Mouse (Mus musculus): ENCODE results near the gene Pcdh10.

Pcdh10 gene

DNA sequence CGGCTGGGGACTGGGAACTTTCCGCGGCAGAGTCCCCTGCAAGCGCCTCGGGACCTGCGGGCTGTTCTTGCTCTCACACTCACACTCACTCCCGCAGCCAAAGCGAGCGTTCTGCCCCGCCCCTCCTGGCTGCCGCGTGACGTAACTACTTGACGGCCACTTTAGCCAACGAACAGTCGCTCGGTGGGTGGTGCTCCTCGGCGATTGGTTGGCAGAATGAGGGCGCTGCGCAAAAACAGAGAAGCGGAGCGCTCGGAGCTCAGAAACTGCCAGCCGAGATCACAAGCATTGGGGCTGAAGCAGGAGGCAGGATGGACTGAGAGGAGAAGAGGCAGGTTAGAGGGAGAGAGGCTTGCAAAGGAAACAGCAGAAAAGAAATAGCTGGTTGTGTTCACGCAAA lies at the start of gene Pcdh10:
TSS of gene Pcdh10 (plus strand) at position 254 of the 400 bp plus-strand sequence.
- DNase-seq (ENCODE audit: low spot score): peak; percentile 91

GRCm38 (mm10) chr3:45355919-45356318 lies 22.3 kb upstream of the Pcdh10 start:
- no peak for DNase-seq (ENCODE audit: low spot score)

DNA sequence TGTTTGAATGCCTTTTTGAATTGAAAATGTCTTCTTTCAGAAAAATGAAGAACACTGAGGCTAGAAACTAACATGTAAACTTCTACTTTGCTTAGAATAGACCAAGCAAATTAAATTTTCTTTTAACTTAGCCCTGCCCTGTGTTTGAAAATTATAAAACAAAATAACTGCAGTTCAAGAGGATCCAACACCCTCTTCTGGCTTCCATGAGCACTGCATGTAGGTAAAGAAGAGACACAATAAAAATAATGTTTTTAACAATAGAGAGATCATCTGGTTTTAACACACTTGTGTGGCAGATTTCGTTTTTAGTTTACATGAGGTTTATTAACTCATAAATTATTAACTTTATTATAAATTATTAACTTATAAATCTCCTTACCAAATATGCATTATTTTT lies 9.2 kb upstream of the Pcdh10 start:
- no peak for DNase-seq (ENCODE audit: low spot score)

DNA sequence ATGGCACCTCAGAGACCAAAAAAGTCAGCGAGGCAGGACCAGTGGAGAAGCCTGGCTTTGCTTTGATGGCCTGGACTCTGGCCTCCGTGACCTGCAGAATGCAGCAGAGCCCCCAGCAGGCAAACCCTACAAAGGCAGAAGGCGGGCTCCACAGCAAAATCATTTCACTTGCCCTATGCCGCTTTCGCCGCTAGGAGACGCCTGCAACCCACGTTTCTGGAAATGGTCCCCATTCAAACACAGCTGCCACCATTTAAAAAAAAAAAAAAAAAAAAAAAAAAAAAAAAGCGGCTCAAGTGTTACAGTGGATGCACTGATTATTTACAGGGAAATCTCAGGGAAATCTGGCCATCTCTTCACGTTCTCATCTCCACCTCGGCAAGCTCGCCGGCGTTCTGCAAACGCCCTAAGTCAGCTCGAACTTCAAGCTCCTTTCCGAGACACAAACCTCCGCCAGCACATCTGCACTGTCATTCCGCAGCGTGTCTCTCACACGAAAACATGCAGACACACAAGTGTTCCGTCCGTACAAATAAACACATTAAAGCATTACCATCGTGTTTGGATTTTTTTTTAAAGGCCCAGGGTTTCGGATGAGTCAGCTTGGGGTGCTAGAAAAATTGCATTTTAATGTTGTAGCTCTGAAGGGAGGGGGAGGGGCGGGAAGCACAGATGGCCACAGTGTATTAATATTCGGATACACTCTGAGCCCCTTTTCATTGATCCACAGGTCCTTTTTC lies 2.3 kb upstream of the Pcdh10 start:
- DNase-seq (ENCODE audit: low spot score): peak; percentile 74

- DNase-seq (ENCODE audit: low spot score): peak; percentile 31
Observed at GRCm38 (mm10) chr3:45376501-45377390, 1.5 kb upstream of the Pcdh10 start.

DNA sequence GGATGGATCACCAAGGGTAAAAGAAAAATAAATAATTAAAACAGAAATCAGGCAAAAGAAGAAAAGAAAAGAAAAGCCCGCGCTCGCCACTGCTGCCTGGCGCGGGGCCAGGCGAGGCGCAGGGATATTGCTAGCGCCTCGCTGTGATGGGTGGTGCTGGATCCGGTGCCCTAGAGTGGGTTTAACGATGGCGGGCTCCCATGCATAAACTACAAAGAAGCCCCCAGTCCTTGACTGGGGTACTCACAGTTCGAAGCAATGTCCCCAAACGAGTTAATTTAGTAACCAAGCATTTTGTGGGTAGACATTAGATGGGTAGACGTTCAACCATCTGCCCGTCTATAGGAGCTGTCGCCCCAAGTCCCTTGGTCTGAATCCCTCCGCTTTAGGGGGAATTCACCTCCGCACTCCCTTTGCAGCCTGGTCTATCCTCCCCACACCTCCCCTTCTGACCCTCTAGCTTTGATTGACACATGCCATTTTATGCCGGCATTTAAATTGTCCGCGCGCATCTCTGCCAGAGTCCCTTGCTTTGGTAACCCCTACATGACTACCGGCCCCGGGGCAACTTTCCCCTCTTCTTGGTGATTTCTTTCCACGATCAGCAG lies 703 bp upstream of the Pcdh10 start:
- DNase-seq (ENCODE audit: low spot score): peak; percentile 35

GRCm38 (mm10) chr3:45379541-45379971 lies 1.4 kb downstream of the Pcdh10 start:
- DNase-seq (ENCODE audit: low spot score): peak; percentile 6

DNA sequence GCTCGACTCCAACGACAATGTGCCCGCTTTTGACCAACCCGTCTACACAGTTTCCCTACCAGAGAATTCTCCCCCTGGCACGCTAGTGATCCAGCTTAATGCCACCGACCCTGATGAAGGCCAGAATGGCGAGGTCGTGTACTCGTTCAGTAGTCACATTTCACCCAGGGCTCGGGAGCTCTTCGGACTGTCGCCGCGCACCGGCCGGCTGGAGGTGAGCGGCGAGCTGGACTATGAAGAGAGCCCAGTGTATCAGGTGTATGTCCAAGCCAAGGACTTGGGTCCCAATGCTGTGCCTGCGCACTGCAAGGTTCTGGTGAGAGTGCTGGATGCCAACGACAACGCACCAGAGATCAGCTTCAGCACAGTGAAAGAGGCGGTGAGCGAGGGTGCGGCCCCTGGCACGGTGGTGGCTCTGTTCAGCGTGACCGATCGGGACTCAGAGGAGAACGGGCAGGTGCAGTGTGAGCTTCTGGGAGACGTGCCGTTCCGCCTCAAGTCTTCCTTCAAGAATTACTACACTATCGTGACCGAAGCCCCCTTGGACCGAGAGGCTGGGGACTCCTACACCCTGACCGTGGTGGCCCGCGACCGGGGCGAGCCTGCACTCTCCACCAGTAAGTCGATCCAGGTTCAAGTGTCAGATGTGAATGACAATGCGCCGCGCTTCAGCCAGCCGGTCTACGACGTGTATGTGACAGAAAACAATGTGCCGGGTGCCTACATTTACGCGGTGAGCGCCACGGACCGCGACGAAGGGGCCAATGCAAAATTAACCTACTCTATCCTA lies 2.0 kb downstream of the Pcdh10 start:
- DNase-seq (ENCODE audit: low spot score): peak; percentile 12

GRCm38 (mm10) chr3:45380811-45381761 lies 2.9 kb downstream of the Pcdh10 start:
- DNase-seq (ENCODE audit: low spot score): peak; percentile 12

- no peak for DNase-seq (ENCODE audit: low spot score)
Observed at GRCm38 (mm10) chr3:45382032-45382755, 4.0 kb downstream of the Pcdh10 start.

DNA sequence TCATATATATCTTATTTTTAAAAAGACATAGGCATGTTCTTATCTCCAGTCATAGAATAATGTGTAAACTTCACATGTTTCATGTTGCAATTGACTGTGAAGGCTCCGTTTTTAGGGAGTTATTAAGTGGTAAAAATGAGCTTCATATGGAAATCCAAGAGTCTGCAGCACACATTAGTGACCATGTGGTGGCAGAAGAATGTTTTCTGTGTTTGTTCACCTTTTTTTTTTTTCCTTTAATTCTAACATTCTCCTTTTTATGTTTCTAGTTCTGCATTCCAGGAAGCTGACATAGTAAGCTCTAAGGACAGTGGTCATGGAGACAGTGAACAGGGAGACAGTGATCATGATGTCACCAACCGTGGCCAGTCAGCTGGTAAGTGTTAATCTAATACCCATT lies 5.6 kb downstream of the Pcdh10 start:
- no peak for DNase-seq (ENCODE audit: low spot score)

DNA sequence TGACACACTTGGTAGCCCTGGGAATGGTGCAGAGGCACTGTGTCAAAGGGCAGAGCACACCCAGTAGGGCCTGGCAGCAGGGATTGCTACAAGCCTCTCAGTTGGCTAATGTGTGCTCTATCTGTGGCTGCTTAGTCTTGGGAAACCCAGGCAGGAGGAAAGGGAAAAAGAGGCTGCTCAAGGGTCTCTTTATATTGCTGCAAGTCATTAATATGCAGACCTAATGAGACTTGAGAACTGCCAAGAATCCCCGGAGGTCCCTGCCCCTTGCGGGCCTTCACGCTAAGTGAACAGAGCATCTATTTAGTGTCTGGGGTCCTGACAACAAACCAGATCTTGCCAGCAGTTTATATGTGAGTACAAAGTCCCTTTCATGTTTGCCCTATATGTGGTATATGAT lies 6.8 kb downstream of the Pcdh10 start:
- DNase-seq (ENCODE audit: low spot score): no peak

GRCm38 (mm10) chr3:45385451-45385850 lies 7.3 kb downstream of the Pcdh10 start:
- DNase-seq (ENCODE audit: low spot score): no peak

GRCm38 (mm10) chr3:45386512-45386911 lies 8.3 kb downstream of the Pcdh10 start:
- no peak for DNase-seq (ENCODE audit: low spot score)

DNA sequence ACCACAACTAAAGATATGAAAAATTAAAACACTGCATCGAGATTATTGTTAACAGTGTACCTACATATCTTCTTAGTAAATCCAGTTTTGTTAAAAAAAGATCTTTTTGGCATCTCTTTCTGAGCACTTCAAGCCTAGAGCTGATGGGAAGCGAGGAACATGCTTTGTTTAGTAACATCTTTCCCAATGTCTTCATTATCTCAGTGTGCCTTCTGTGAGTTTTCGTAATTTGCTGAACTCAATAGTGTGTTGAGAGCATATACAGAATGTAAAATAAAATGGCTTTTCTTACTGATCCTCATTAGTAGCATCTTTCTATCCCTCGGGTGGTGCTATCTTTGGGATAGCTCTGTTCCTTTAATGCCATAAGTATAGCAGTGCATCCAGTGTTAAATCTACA lies 18.9 kb downstream of the Pcdh10 start:
- DNase-seq (ENCODE audit: low spot score): no peak

- no peak for DNase-seq (ENCODE audit: low spot score)
Observed at GRCm38 (mm10) chr3:45403239-45403638, 25.0 kb downstream of the Pcdh10 start.

DNA sequence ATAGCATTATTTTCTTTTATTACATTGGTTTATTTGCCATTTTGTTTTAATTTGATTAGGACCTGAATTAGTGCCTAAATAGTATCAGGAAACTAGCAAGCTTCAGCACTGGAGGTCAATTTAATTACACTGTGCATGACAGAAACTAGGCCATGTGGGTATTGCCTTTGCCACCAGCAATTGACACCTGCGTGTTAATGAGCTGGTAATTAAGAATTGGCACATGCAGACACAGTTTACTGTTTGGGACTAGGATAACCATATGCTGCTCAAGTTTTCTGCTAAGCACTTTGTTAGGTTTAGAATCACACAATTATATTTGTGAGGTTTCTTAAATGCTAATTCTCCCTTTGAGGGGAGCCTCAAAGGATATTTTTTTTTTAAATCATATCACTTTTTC lies 53.5 kb downstream of the Pcdh10 start:
- DNase-seq (ENCODE audit: low spot score): no peak

DNA sequence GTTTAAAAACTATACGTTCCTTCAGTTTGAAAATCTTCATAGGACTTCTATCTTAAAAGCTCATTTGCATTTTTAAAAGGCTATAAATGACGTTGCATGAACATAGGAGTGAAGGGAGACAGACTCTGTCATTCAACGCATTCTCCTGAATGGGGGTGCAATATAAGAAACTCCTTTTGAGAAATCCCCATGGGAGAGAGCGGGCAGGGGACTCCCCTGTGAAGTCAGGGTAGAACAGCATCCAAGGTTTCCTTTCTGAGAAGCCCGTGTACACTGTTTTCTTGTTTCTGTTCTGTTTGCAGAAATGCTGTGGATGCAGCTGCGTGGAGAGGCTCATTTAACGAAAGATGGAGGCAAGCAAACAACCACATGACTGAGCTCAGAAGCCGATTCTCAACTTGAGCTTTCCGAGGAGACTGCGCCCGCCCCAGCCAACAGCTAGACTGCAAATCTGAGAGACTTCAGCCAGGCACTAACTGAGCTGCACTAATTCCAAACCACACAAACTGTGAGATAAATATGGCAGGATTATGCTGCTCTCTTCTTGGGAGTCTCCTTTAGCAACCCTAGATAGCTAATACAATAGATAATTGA lies 54.1 kb downstream of the Pcdh10 start:
- no peak for DNase-seq (ENCODE audit: low spot score)

Data from ovary, postnatal 36 days (tissue).